Mouse (Mus musculus) E14TG2a.4 (cell line): ENCODE data around the gene Sdk2.

ENCODE experiments used
- CTCF ChIP-seq: conservative IDR thresholded peaks from 2 replicates; pipeline ENCODE4 v1.5.1; 2014; ENCODE audit warnings: low read length
- POU5F1 ChIP-seq: IDR thresholded peaks from 2 replicates; pipeline ENCODE4 v1.6.1; 2014; ENCODE audit warnings: low read length, borderline replicate concordance

DNA sequence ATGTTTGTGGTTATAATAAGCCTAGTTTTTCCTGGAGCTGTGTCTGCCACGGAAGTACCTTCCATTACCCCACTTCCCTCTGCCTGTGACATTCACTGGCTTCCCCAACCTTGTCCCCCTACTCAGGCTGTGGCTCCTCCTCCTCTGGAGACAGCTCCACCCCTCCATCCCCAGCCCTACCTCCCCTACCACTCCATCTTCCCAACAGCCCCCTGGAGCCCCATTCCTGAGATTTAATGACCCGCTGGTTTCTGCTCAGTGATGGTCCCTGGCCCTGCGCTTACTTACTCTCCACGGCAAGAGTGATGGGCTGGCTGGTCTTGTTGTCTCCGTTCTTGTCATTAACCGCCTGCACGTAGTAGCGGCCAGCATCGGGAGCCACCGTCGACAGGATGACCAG lies 181.9 kb downstream of the Sdk2 start:
- TF ChIP-seq CTCF, result no peak
- TF ChIP-seq POU5F1, result no peak
